Mouse (Mus musculus) stomach, embryonic 15.5 days (tissue): ENCODE measurements at regions not wholly inside any gene's neighbourhood (a gene's known extent, or its start where the extent isn't known, plus 50 kb on each side); places are given as distances from the start of the nearest gene placed in this dataset.

Source experiments
- ATAC-seq: fragments of 200-750 bp; cut with Nextera tagmentation; 2 replicates; pipeline ENCODE4 v1.8.0; 2017; ENCODE audit warnings: low read depth, moderate number of reproducible peaks, moderate TSS enrichment; ENCODE audit not compliant: insufficient read depth, low FRiP score
- H3K27ac ChIP-seq: fragments of 300-500 bp; sonication (generic); 2 replicates; pipeline ENCODE4 v1.5.1; 2015; ENCODE audit warnings: mild to moderate bottlenecking, inconsistent platforms
- H3K27me3 ChIP-seq: fragments of 300-500 bp; sonication (generic); replicated peaks from 2 replicates; pipeline ENCODE4 v1.6.1; 2015; ENCODE audit warnings: inconsistent platforms
- H3K36me3 ChIP-seq: fragments of 300-500 bp; sonication (generic); 2 replicates; pipeline ENCODE4 v1.6.1; 2015; ENCODE audit warnings: inconsistent platforms
- H3K4me1 ChIP-seq: fragments of 300-500 bp; sonication (generic); 2 replicates; pipeline ENCODE4 v1.6.1; 2015; ENCODE audit warnings: inconsistent platforms
- H3K4me2 ChIP-seq: fragments of 300-500 bp; sonication (generic); 2 replicates; pipeline ENCODE4 v1.6.1; 2015; ENCODE audit warnings: mild to moderate bottlenecking, inconsistent platforms
- H3K4me3 ChIP-seq: fragments of 300-500 bp; sonication (generic); replicated peaks from 2 replicates; pipeline ENCODE4 v1.5.1; 2015; ENCODE audit warnings: inconsistent platforms
- H3K9ac ChIP-seq: fragments of 300-500 bp; sonication (generic); 2 replicates; pipeline ENCODE4 v1.6.1; 2015; ENCODE audit warnings: inconsistent platforms
- H3K9me3 ChIP-seq: fragments of 300-500 bp; sonication (generic); 2 replicates; pipeline ENCODE4 v1.6.1; 2016; ENCODE audit warnings: inconsistent platforms
- WGBS: fragments of 180-500 bp; shearing (Covaris S2); methylation state at CpG from one replicate; pipeline ENCODE4 v1.1.7; 2015; 5-methylcytosine and 5-hydroxymethylcytosine counted together

DNA sequence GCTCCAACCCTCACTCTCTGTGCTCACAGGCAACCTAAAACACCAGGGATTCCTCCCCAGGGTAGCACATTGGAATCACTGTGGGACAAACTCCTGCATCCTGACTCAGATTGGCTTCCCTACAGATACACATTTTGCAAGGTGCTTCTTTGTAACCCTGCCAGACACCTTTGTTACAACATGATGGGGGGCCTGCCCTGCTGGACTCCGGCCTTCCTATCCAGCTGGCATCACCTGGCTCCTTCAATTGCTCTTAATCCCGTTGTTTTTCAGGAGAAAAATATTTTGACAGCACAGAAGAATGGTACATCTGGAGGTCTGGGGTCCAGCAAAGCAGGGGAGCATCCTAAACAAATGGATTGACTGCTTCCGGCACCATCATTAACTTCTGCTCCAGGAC, 242.8 kb downstream of the Snx10 start:
- H3K4me1 ChIP-seq, result peaks cover 8% of the 10 kb centered on the region; the same call in 1 of the 2 replicates
- no peak overlapping the region for H3K27ac ChIP-seq
- WGBS, result 25% methylated on average over 3 of the region's 3 CpGs
- 0 out of 2 replicates have a peak, but pooled peaks cover 4% of the 10 kb centered on the region for H3K27me3 ChIP-seq
- ATAC-seq, result no peak
- no peaks in the 10 kb centered on the region for H3K9me3 ChIP-seq
- H3K9ac ChIP-seq, result no peak overlapping the region
- H3K4me3 ChIP-seq, result no peak overlapping the region
- no peak overlapping the region for H3K4me2 ChIP-seq
- no peaks in the 10 kb centered on the region for H3K36me3 ChIP-seq

DNA sequence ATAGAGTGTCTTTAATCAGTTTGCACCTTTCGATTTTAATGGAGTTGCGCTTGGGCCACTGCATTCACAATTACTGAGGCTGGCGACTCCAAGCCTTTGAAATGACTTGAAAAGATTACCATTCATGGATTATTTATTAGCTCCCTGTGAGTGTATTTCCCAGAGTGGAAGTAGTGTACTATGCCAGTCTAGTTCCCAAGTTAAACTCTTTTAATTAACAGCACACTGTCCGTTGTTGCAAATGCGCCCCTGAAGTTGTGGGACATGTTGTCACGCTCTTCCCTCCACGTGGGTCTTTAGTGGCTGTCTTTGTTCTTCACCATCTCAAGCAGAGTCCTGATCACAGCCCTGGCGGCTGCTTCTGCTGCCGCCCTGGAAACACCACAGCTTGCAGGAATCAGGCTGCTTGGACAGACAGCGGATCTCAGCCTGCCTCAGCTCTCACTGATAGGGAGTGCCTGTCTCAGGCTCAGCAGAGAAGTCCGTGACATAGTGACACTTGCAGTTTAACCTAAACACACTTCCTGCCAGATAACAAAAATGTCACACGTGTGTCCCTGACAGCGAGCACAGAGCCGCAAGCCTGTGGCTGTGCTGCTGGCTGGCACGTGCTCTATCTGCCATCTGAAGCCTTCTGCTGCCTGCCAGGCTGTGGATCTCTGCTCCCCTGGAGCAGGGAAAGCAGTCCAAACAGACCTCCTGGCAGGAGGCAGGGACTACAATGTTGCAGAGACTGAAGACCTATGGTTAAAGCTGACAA, 244.1 kb downstream of the Snx10 start:
- H3K4me1 ChIP-seq, result peaks cover 8% of the 10 kb centered on the region; the same call in 1 of the 2 replicates
- 0 out of 2 replicates have a peak, but pooled peaks cover 4% of the 10 kb centered on the region for H3K27me3 ChIP-seq
- peak overlapping the region; percentile 42 for H3K4me2 ChIP-seq
- ATAC-seq, result peak; percentile 27; the same call in 1 of the 2 replicates
- no peak overlapping the region for H3K9ac ChIP-seq
- 16% methylated on average over 15 of the region's 15 CpGs for WGBS
- H3K27ac ChIP-seq, result no peak overlapping the region
- H3K9me3 ChIP-seq, result no peaks in the 10 kb centered on the region
- no peaks in the 10 kb centered on the region for H3K36me3 ChIP-seq
- H3K4me3 ChIP-seq, result peak overlapping the region; percentile 19; the same call in 1 of the 2 replicates

DNA sequence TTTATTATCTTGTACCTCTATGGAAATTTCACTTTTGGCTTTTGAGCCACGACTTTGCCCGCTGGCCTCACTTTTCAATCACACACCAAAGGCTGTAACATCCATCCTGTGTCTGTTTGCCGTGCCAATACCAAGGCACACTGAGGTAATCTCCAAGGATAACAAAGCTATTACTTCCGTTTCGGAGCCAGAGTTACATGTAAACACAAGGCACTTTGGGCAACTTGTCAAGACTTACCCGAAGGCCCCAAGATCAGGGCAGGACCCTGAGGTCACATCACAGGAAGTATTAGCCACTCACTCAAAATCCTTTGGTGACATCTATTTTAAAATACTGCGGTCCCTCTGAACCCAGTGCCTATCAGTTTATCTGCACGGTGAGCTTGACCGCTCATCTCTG, 241.3 kb downstream of the Skap2 start:
- Histone ChIP-seq H3K4me1 (peaks cover 8% of the 10 kb centered on the region; the same call in 1 of the 2 replicates), H3K36me3 (no peaks in the 10 kb centered on the region), H3K9me3 (no peaks in the 10 kb centered on the region), H3K4me3 (no peak overlapping the region), H3K4me2 (no peak overlapping the region), H3K27ac (no peak overlapping the region), H3K9ac (no peak overlapping the region), H3K27me3 (no peaks in the 10 kb centered on the region)
- no peak for ATAC-seq
- 39% methylated on average over 9 of the region's 9 CpGs for WGBS

DNA sequence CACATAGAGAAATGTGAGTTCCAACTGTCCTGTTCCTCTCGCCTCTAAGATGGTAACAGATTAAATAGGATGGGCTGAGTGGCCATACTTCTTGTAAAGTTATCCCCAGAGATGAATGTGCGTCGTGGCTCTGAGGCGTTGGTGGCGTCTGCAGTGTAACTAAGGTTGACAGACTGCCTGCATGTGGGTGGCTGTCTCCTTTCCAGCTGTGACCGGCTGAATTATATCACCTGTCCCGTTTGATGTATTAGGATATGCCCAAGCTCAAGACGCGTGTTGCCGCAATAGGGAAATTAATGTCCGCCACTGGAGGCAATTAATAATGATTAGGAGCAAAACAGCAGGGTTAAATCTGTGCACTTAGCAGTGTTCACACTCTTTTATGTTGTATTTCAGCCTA, 240.9 kb downstream of the Skap2 start:
- no peaks in the 10 kb centered on the region for H3K9me3 ChIP-seq
- WGBS, result 31% methylated on average over 11 of the region's 11 CpGs
- no peak overlapping the region for H3K9ac ChIP-seq
- H3K4me3 ChIP-seq, result no peak overlapping the region
- H3K4me1 ChIP-seq, result peaks cover 8% of the 10 kb centered on the region; the same call in 1 of the 2 replicates
- no peak for ATAC-seq
- H3K27ac ChIP-seq, result no peak overlapping the region
- H3K27me3 ChIP-seq, result no peaks in the 10 kb centered on the region
- H3K4me2 ChIP-seq, result no peak overlapping the region
- no peaks in the 10 kb centered on the region for H3K36me3 ChIP-seq

DNA sequence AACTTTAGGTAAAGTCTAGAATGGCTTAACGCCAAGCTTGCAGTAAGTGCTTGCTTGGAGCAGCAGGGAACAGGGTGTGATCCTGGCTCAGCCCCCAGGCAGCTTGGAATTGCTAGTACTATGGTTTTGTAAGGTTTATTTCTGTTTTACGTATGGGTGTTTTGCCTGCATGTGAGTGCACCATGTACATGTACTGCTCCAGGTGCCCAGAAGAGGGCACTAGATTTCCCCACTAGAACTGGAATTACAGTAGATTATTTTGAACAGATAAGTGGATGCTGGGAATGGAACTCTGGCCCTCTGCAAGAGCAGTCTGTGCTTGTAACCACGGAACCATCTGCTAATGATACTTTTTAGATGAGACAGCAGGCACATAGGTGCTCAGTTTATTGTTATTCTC, 237.6 kb downstream of the Skap2 start:
- Histone ChIP-seq H3K27me3 (no peaks in the 10 kb centered on the region), H3K9ac (no peak overlapping the region), H3K4me2 (no peak overlapping the region), H3K27ac (no peak overlapping the region), H3K4me1 (no peaks in the 10 kb centered on the region), H3K4me3 (no peak overlapping the region), H3K9me3 (no peaks in the 10 kb centered on the region), H3K36me3 (no peaks in the 10 kb centered on the region)
- ATAC-seq, result no peak
- 81% methylated on average over 3 of the region's 3 CpGs for WGBS

DNA sequence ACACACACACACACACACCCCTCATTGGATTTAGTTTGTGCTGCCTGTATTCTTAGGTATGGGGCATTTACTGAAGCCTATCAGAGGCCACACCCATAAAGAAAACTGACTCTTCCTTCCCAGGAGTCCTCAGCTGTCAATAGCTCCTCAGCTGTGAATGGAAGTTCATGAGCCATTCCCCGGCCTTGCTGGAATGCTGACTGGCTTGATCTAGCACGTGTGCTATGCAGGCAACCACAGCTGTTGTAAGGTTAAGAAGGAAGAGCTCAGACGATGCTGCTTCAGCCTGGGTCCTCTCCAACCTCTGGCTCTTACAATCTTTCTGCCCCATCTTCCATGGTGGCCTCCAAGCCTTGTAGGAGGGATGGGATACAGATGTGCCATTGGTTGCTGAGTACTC, 226.7 kb downstream of the Skap2 start:
- no peak overlapping the region for H3K9ac ChIP-seq
- no peak overlapping the region for H3K4me3 ChIP-seq
- H3K4me1 ChIP-seq, result no peaks in the 10 kb centered on the region
- no peak for ATAC-seq
- no peaks in the 10 kb centered on the region for H3K9me3 ChIP-seq
- no peak overlapping the region for H3K27ac ChIP-seq
- 45% methylated on average over 3 of the region's 3 CpGs for WGBS
- no peaks in the 10 kb centered on the region for H3K36me3 ChIP-seq
- no peaks in the 10 kb centered on the region for H3K27me3 ChIP-seq
- no peak overlapping the region for H3K4me2 ChIP-seq

DNA sequence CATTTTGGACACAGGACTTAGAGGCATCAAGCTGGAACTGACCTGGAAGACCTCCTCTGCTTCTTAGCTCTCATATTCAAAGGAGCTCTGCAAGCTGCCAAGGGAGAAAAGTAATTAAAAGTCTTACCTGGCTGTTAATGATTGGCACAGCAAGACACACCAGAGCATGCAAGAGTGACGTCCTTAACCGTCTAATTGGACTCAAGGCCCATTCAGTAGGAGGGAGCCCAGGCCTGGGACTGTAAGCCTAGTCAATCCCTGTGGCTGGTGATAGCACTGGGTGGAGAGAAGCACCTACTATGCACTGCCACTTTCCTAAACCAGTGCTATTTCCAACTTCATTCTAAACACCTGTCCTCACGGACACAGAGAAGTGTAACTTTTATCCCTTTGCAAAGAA, 225.5 kb downstream of the Skap2 start:
- H3K36me3 ChIP-seq, result no peaks in the 10 kb centered on the region
- H3K4me2 ChIP-seq, result no peak overlapping the region
- no peak overlapping the region for H3K4me3 ChIP-seq
- no peaks in the 10 kb centered on the region for H3K27me3 ChIP-seq
- H3K9ac ChIP-seq, result no peak overlapping the region
- no peak for ATAC-seq
- H3K27ac ChIP-seq, result no peak overlapping the region
- H3K9me3 ChIP-seq, result no peaks in the 10 kb centered on the region
- H3K4me1 ChIP-seq, result no peaks in the 10 kb centered on the region
- 78% methylated on average over 3 of the region's 3 CpGs for WGBS

DNA sequence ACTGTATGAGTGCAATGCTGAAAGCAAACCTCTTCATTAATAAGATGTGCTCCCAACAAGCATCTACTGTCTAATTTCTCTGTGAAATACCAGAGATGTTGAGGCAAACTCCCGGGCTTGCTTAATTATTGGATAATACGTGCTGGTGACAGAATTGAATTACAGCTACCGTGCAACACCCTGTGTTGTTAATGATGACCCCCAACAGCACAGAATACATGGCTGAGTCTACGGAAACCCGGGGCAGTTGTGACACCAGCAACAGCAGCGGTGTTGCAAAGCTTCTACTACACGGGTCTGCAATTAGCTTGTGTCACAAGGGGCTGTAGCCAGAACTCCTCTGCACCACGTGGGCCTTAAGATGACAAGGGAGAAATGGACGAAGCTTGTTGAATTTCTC, 224.2 kb downstream of the Skap2 start:
- ATAC-seq, result no peak
- H3K9me3 ChIP-seq, result no peaks in the 10 kb centered on the region
- H3K27ac ChIP-seq, result no peak overlapping the region
- no peak overlapping the region for H3K4me3 ChIP-seq
- H3K36me3 ChIP-seq, result no peaks in the 10 kb centered on the region
- WGBS, result 87% methylated on average over 9 of the region's 9 CpGs
- no peak overlapping the region for H3K4me2 ChIP-seq
- H3K4me1 ChIP-seq, result no peaks in the 10 kb centered on the region
- H3K27me3 ChIP-seq, result no peaks in the 10 kb centered on the region
- H3K9ac ChIP-seq, result no peak overlapping the region

DNA sequence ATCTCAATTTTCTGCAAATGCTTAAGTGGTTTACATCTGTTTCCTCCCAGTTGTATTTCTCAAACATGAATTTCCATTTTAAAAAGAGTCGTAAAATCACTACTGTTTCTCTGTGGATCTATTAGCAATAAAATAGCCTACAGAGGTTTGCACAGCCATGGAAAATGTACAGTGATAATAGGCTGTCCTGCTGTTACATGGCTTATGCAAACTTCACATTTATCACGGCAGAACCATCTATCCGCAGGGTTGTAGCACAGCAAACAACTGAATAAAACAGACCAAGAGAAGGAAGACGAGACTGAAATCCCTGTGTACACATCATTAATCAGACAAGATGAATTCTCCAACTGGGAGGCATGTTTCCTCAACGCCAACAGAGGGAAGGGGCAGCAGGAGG, 222.1 kb downstream of the Skap2 start:
- H3K4me1 ChIP-seq, result no peaks in the 10 kb centered on the region
- no peaks in the 10 kb centered on the region for H3K27me3 ChIP-seq
- no peaks in the 10 kb centered on the region for H3K9me3 ChIP-seq
- no peak overlapping the region for H3K4me3 ChIP-seq
- ATAC-seq, result no peak
- no peak overlapping the region for H3K9ac ChIP-seq
- H3K4me2 ChIP-seq, result no peak overlapping the region
- 35% methylated on average over 5 of the region's 5 CpGs for WGBS
- no peaks in the 10 kb centered on the region for H3K36me3 ChIP-seq
- no peak overlapping the region for H3K27ac ChIP-seq

DNA sequence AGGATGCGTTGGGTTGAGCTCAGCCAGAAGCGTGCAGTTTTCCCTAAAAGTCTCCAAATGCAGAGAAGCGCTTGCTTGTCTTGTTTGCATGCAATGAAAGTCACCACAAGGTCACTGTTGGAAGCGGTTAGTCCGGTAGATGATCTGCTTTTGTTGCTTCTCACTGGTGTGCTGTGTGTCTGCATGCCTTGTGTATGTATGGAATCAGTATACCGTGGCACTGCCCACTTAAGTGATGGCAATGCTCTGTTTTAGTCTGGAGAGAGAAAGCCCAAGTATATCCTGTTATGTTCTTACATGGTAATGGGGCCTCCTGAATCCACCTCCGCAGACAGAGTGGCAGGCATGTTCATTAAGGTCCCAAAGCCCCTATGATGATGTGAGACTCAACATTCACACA, 221.7 kb downstream of the Skap2 start:
- no peaks in the 10 kb centered on the region for H3K36me3 ChIP-seq
- no peak overlapping the region for H3K4me2 ChIP-seq
- no peak overlapping the region for H3K9ac ChIP-seq
- whole genome bisulfite sequencing, result 69% methylated on average over 7 of the region's 7 CpGs
- ATAC-seq, result no peak
- H3K27ac ChIP-seq, result no peak overlapping the region
- no peaks in the 10 kb centered on the region for H3K9me3 ChIP-seq
- H3K27me3 ChIP-seq, result no peaks in the 10 kb centered on the region
- H3K4me1 ChIP-seq, result no peaks in the 10 kb centered on the region
- H3K4me3 ChIP-seq, result no peak overlapping the region

DNA sequence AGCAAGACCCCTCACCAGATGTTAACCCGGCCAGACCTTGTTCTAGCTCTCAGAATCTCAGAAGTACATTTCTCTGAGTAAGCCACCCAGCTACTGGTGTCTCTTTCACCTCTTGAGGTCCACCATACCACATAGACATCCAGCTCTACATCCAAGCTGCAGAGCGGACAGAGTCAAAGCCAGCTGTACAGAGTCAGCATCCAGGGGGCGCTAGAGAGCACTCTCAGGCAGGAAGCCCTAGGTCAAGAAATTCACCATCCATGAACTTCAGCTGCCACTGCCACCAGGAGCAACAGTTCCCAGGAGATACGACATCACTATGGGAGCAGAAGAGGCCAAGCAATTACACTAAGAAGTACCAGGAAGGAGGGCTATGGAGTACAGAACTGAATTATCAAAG, 217.0 kb downstream of the Skap2 start:
- H3K36me3 ChIP-seq, result no peaks in the 10 kb centered on the region
- no peak overlapping the region for H3K4me2 ChIP-seq
- H3K4me1 ChIP-seq, result no peaks in the 10 kb centered on the region
- no peaks in the 10 kb centered on the region for H3K9me3 ChIP-seq
- no peaks in the 10 kb centered on the region for H3K27me3 ChIP-seq
- 52% methylated on average over 4 of the region's 4 CpGs for WGBS
- no peak overlapping the region for H3K27ac ChIP-seq
- no peak overlapping the region for H3K4me3 ChIP-seq
- ATAC-seq, result no peak
- H3K9ac ChIP-seq, result no peak overlapping the region

DNA sequence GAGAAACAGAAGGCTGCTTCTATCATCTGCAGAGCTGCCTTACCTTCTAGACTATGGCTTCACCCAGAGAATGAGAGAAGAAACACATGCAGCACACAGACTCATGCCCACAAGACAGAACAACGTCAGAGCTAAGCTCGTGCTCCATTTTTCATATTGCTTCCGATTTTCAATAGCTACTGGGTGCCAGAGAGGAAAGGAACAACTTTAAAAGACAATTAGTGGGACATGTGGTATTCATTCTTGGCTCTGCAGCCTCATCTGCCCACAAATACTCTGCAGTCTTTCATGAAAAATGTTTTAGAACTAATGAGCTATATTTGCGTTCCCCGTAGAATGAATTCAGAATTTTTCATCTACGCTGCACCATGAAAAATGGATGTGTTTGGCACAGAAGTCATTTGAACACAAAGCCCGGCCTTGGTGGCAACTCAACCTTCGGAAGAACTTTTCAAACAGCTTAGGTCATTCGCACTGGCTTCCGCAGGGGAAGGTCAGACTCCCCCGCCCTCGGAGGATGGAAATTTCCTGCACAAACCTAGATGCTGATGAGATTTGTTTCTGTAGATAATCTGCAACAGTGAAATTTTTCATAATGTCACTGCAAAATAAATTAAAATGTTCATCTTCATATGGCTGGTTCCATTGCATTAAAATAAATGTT, 213.6 kb downstream of the Skap2 start:
- Histone ChIP-seq H3K4me1 (no peaks in the 10 kb centered on the region), H3K4me3 (no peak overlapping the region), H3K9me3 (no peaks in the 10 kb centered on the region), H3K9ac (no peak overlapping the region), H3K27me3 (no peaks in the 10 kb centered on the region), H3K4me2 (no peak overlapping the region), H3K36me3 (no peaks in the 10 kb centered on the region), H3K27ac (no peak overlapping the region)
- no peak for ATAC-seq
- 71% methylated on average over 12 of the region's 12 CpGs for WGBS
